Mouse (Mus musculus) myocyte (in vitro differentiated cells): ENCODE measurements around the gene Fcrla.

Experiments
- MAX ChIP-seq: IDR thresholded peaks from one replicate; pipeline ENCODE4 v1.6.1; 2011; ENCODE audit warnings: low read depth, mild to moderate bottlenecking, control low read depth
- MYOD1 ChIP-seq, 3 experiments: IDR thresholded peaks; one replicate each; pipeline ENCODE4 v1.6.1; 2011; ENCODE audit warnings: control low read depth in 2 of 3, low read depth in 2 of 3, mild to moderate bottlenecking in 2 of 3, moderate library complexity in 1 of 3; ENCODE audit not compliant: insufficient read length in 2 of 3, control insufficient read depth in 1 of 3
- MYOG ChIP-seq, 3 experiments: IDR thresholded peaks; one replicate each; pipeline ENCODE4 v1.6.1; 2011; ENCODE audit warnings: control low read depth in 2 of 3, low read depth in 2 of 3, mild to moderate bottlenecking in 2 of 3; ENCODE audit not compliant: insufficient read length in 2 of 3, control insufficient read depth in 1 of 3, insufficient read depth in 1 of 3
- POLR2A ChIP-seq: IDR thresholded peaks from one replicate; pipeline ENCODE4 v1.6.1; 2011; ENCODE audit warnings: low read depth, mild to moderate bottlenecking, control low read depth, moderate library complexity; ENCODE audit not compliant: insufficient read length
- TCF12 ChIP-seq: IDR thresholded peaks from one replicate; pipeline ENCODE4 v1.6.1; 2011; ENCODE audit warnings: mild to moderate bottlenecking, control low read depth; ENCODE audit not compliant: poor library complexity, insufficient read depth, severe bottlenecking
- USF1 ChIP-seq: IDR thresholded peaks from one replicate; pipeline ENCODE4 v1.6.1; 2011; ENCODE audit warnings: low read depth, mild to moderate bottlenecking, control low read depth, moderate library complexity

- no peak for TF ChIP-seq POLR2A
- TF ChIP-seq MYOG (IDR thresholded peaks at IDR 0.05; ENCODE audit: control insufficient read depth in 1 of 3, insufficient read depth in 1 of 3, insufficient read length in 2 of 3, low read depth in 2 of 3): no peak
- no peak for TF ChIP-seq MYOD1 (IDR thresholded peaks at IDR 0.05; ENCODE audit: control insufficient read depth in 1 of 3, insufficient read length in 2 of 3, low read depth in 2 of 3)
- TF ChIP-seq TCF12: no peak
- no peak for TF ChIP-seq USF1
- TF ChIP-seq MAX: no peak
Observed at GRCm38 (mm10) chr1:170915657-170916056, 11.7 kb downstream of the Fcrla start.
